Mouse (Mus musculus): ENCODE results near the gene Gm20605.

Gm20605 gene

GRCm38 (mm10) chr5:137628498-137629305 is at the start of gene Gm20605, which contains the start of the genes Fbxo24 and Lrch4:
TSS of gene Gm20605 (plus strand) at chr5:137629175.
TSS of gene Fbxo24 (minus strand) at chr5:137629002.
TSS of gene Lrch4 (plus strand) at chr5:137629121.
- in situ Hi-C loops (cut with MboI; ENCODE audit: unreplicated experiment in 2 of 2): no loop called here

GRCm38 (mm10) chr5:137580246-137580645 is 48.7 kb upstream of the Gm20605 start:
- in situ Hi-C loops (cut with MboI; ENCODE audit: unreplicated experiment in 2 of 2): loop anchor here in 1 of 2 experiments (5.0 kb wide), 1 partner anchor 72 kb away; no protein-coding TSS in a partner anchor

- in situ Hi-C loops (cut with MboI; ENCODE audit: unreplicated experiment in 2 of 2): loop anchor here in 1 of 2 experiments (5.0 kb wide), 1 partner anchor 70 kb away; no protein-coding TSS in a partner anchor
Observed at GRCm38 (mm10) chr5:137582702-137583101, 46.3 kb upstream of the Gm20605 start.

GRCm38 (mm10) chr5:137583670-137584169 is 45.3 kb upstream of the Gm20605 start:
- in situ Hi-C loops (cut with MboI; ENCODE audit: unreplicated experiment in 2 of 2): loop anchor here in 1 of 2 experiments (5.0 kb wide), 1 partner anchor 69 kb away; no protein-coding TSS in a partner anchor

GRCm38 (mm10) chr5:137584976-137585375 is 44.0 kb upstream of the Gm20605 start:
- in situ Hi-C loops (cut with MboI; ENCODE audit: unreplicated experiment in 2 of 2): loop anchor here in 1 of 2 experiments (5.0 kb wide), 1 partner anchor 67 kb away; no protein-coding TSS in a partner anchor

- in situ Hi-C loops (cut with MboI; ENCODE audit: unreplicated experiment in 2 of 2): loop anchor here in 1 of 2 experiments (5.0 kb wide), 1 partner anchor 62 kb away; no protein-coding TSS in a partner anchor
Observed at GRCm38 (mm10) chr5:137590507-137590906, 38.5 kb upstream of the Gm20605 start.

GRCm38 (mm10) chr5:137595921-137596320 is 33.1 kb upstream of the Gm20605 start:
- in situ Hi-C loops (cut with MboI; ENCODE audit: unreplicated experiment in 2 of 2): no loop called here

- in situ Hi-C loops (cut with MboI; ENCODE audit: unreplicated experiment in 2 of 2): no loop called here
Observed at GRCm38 (mm10) chr5:137596601-137597261, 32.2 kb upstream of the Gm20605 start.

GRCm38 (mm10) chr5:137597625-137598024 is 31.4 kb upstream of the Gm20605 start:
- in situ Hi-C loops (cut with MboI; ENCODE audit: unreplicated experiment in 2 of 2): no loop called here

- in situ Hi-C loops (cut with MboI; ENCODE audit: unreplicated experiment in 2 of 2): no loop called here
Observed at GRCm38 (mm10) chr5:137598100-137598826, 30.7 kb upstream of the Gm20605 start.

GRCm38 (mm10) chr5:137599600-137599999 is 29.4 kb upstream of the Gm20605 start:
- in situ Hi-C loops (cut with MboI; ENCODE audit: unreplicated experiment in 2 of 2): no loop called here

GRCm38 (mm10) chr5:137600281-137600618 is 28.7 kb upstream of the Gm20605 start:
- in situ Hi-C loops (cut with MboI; ENCODE audit: unreplicated experiment in 2 of 2): loop anchor here in 1 of 2 experiments (5.0 kb wide), 1 partner anchor 68 kb away; the partner anchor contains the start of genes Epo and Gnb2

GRCm38 (mm10) chr5:137600619-137601364 is 28.2 kb upstream of the Gm20605 start, which contains the start of gene Mospd3:
TSS of gene Mospd3 (minus strand) at chr5:137601058.
- in situ Hi-C loops (cut with MboI; ENCODE audit: unreplicated experiment in 2 of 2): loop anchor here in 1 of 2 experiments (5.0 kb wide), 1 partner anchor 68 kb away; the partner anchor contains the start of genes Epo and Gnb2

GRCm38 (mm10) chr5:137601365-137601729 is 27.6 kb upstream of the Gm20605 start:
- in situ Hi-C loops (cut with MboI; ENCODE audit: unreplicated experiment in 2 of 2): loop anchor here in 1 of 2 experiments (5.0 kb wide), 1 partner anchor 69 kb away; the partner anchor contains the start of genes Epo and Gnb2

- in situ Hi-C loops (cut with MboI; ENCODE audit: unreplicated experiment in 2 of 2): no loop called here
Observed at GRCm38 (mm10) chr5:137607860-137608653, 20.9 kb upstream of the Gm20605 start.

GRCm38 (mm10) chr5:137608654-137609190 is 20.3 kb upstream of the Gm20605 start:
- in situ Hi-C loops (cut with MboI; ENCODE audit: unreplicated experiment in 2 of 2): no loop called here

- in situ Hi-C loops (cut with MboI; ENCODE audit: unreplicated experiment in 2 of 2): no loop called here
Observed at GRCm38 (mm10) chr5:137609292-137609691, 19.7 kb upstream of the Gm20605 start.

- in situ Hi-C loops (cut with MboI; ENCODE audit: unreplicated experiment in 2 of 2): no loop called here
Observed at GRCm38 (mm10) chr5:137610056-137610455, 18.9 kb upstream of the Gm20605 start.
